Mouse (Mus musculus): ENCODE results near the gene Gm26620. TPM values are rescaled to one million over a fixed set of nuclear protein-coding genes. Genes with fewer than 3 reads are reported as not detected.
A peak's percentile ranks its signal among the peaks of the same experiment; 100 is the strongest.

Gm26620 gene
- polyA plus RNA-seq, 1 experiment from 2014 or later: 0.66 TPM

DNA sequence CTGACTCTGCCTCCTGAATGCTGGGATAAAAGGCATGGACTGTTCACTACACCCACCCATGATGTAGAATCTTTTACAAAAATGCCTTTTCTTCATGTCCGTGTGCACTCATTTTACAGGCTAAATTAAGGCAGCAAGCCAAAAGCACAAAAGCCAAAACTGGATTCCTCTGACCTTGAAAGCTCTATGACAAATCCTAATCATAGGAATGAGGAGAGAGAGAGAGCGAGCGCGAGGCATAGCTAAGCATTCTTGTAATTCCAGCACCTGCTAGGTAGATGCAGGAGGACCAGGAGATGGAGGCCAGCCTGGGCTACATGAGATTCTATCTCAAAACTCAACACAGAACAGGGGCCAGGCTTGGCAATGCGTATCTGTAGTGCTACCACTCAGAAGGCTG is 8.0 kb upstream of the Gm26620 start:
- no peak for ATAC-seq (ENCODE audit: low FRiP score)
- Histone ChIP-seq H3K27me3 (no peaks in the 10 kb centered on the region), H3K4me2 (no peak overlapping the region), H3K27ac (no peak overlapping the region), H3K9me3 (no peaks in the 10 kb centered on the region), H3K9ac (no peak overlapping the region), H3K4me1 (replicated peaks) (no peaks in the 10 kb centered on the region), H3K4me3 (no peak overlapping the region), H3K36me3 (peaks cover 72% of the 10 kb centered on the region)
- 97% methylated on average over 5 of the region's 5 CpGs for WGBS

DNA sequence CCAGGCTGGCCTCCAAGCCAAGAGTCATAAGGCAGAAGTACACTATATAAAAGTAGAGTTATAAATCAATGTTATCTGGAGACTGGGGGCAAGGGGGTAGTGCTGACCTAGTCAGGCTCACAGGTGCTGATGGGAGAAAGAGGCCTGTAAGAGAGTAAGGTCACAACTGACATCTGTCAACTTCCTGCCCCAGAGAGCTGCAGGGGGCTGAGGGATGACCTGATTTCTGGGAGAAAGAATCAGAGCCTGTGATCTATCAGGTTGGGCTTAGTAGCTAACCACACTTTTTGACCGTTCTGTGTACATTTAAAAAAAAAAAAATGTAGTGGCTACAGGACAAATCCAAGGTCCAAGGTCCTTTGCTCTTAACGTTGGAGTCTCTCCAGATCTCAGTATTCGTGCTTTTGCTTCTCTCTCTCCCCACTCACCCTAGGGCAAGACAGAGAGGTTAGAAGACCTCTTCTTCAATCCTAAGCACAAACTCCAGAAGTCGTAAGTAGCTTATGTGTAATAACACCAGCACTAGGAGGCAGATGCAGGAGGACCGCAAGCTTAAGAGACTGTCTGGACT is 1.9 kb upstream of the Gm26620 start:
- Histone ChIP-seq H3K4me2 (no peak overlapping the region), H3K36me3 (peaks cover 33% of the 10 kb centered on the region), H3K4me3 (no peak overlapping the region), H3K9ac (no peak overlapping the region), H3K4me1 (replicated peaks) (peaks cover 19% of the 10 kb centered on the region), H3K27ac (no peak overlapping the region), H3K9me3 (no peaks in the 10 kb centered on the region), H3K27me3 (no peaks in the 10 kb centered on the region)
- WGBS: 92% methylated on average over 5 of the region's 5 CpGs
- no peak for ATAC-seq (ENCODE audit: low FRiP score)

DNA sequence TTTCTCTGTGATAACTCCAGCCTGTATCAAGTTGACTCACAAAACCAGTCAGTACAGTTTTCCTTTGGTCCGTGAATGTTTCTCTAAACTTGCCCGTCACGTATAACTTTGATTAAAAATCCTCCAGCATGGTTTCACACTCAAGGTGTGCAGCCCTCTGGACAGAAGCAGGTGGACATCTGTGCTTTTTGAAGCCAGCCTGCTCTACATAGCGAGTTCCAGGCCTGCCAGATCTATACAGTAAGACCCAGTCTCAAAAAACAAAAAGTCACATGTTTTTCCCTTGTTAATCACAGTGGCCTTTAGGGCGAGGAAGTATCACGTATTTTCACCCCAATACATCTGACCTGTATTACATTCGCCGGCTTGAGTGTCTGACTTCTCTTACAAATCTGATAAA is 475 bp upstream of the Gm26620 start:
- 34% methylated on average over 8 of the region's 8 CpGs for WGBS
- peak overlapping the region; percentile 92; the same call in 1 of the 2 replicates for H3K27ac ChIP-seq
- H3K9me3 ChIP-seq: no peaks in the 10 kb centered on the region
- peak overlapping the region; percentile 79 for H3K4me2 ChIP-seq
- peak overlapping the region; percentile 93 for H3K9ac ChIP-seq
- H3K4me3 ChIP-seq: peak overlapping the region; percentile 93
- peaks cover 19% of the 10 kb centered on the region for H3K4me1 ChIP-seq (replicated peaks)
- no peaks in the 10 kb centered on the region for H3K27me3 ChIP-seq
- ATAC-seq (ENCODE audit: low FRiP score): no peak; the same call in 1 of the 2 replicates
- H3K36me3 ChIP-seq: peaks cover 25% of the 10 kb centered on the region

DNA sequence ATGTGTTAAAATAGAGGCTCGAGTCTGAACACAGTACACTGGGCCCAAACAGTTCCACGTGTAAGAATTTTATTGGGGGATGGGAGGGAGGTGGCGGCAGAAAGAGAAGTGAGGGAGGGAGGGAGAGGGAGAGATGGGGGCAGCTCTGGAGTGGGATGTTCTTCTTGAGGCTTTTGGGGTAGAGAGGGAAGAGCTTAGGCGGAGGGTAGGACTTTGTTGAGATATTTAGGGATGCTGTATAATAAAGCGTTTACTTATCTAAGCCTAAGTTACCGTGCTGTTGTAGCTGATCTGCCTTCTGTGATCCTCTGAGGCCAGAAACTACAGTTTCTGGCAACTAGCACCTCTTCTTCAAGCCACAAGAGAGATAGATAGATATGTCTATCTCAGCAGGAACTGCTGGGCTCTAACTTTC is 1.2 kb downstream of the Gm26620 start:
- no peak overlapping the region for H3K4me3 ChIP-seq
- peak; percentile 1; the same call in 1 of the 2 replicates for ATAC-seq (ENCODE audit: low FRiP score)
- H3K4me1 ChIP-seq (replicated peaks): peaks cover 19% of the 10 kb centered on the region
- no peak overlapping the region; the same call in 1 of the 2 replicates for H3K9ac ChIP-seq
- H3K27ac ChIP-seq: no peak overlapping the region
- H3K36me3 ChIP-seq: peaks cover 10% of the 10 kb centered on the region
- no peaks in the 10 kb centered on the region for H3K9me3 ChIP-seq
- H3K4me2 ChIP-seq: no peak overlapping the region
- H3K27me3 ChIP-seq: no peaks in the 10 kb centered on the region
- 57% methylated on average over 6 of the region's 6 CpGs for WGBS

DNA sequence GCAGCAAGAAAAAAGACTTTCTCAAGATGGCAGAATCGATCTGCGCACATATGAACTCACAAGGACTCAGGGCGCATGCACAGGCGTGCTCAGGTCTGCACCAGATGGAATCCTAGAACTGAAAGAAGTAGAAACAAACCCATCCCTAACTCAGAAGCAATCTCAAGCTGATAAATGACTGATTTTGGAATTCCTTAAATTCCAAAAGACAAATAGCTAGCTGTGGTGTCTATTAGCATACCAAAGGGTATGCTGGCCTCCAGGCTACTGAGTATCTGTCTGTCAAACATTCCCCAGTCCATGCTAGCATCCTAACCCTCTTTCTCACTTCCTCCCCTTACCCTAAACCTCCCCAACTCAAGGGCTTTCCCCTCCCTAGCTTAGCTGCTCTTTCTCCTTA is 4.4 kb downstream of the Gm26620 start:
- ATAC-seq (ENCODE audit: low FRiP score): no peak
- H3K4me2 ChIP-seq: no peak overlapping the region
- no peak overlapping the region for H3K4me3 ChIP-seq
- WGBS: 70% methylated on average over 4 of the region's 4 CpGs
- no peak overlapping the region for H3K9ac ChIP-seq
- H3K27ac ChIP-seq: no peak overlapping the region
- H3K4me1 ChIP-seq (replicated peaks): peaks cover 3% of the 10 kb centered on the region
- no peaks in the 10 kb centered on the region for H3K27me3 ChIP-seq
- H3K36me3 ChIP-seq: no peaks in the 10 kb centered on the region
- H3K9me3 ChIP-seq: no peaks in the 10 kb centered on the region

DNA sequence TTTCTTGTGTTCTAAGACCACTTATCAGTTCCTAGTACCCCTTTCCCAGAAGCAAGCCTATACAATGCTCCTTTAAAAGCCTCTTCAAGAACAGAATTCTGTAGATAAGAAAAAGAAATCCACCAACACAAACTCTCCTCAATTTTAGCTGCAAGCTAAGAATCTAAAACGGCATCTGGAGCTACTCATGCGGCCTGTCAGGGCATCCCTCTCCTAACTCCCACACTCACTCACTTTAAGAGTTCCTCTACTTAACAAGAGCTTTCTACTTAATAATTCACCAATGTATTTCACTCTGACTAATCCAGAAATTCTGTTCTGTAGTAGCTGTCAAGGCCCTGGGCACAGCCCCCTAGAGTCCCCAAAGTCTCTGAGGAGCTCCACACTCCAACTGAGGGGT is 6.8 kb downstream of the Gm26620 start:
- H3K4me2 ChIP-seq: no peak overlapping the region

DNA sequence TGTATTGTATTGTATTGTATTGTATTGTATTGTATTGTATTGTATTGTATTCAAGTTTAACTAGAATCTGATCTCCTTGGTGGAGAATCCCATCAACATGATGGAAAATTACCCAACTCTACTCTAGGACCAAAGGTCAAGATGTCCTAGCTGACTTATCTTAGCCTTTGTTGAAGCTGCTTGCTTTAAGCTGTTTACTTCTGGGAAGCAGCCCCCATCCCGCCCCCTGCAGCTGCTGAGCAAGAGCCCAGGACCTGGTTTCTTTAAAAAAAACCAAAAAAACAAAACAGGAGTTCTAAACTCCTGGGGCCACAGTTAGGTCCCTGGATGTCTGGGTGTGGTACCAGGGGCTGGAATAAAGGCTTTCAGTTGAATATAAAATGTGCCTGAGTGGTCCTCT is 7.4 kb downstream of the Gm26620 start:
- Histone ChIP-seq H3K36me3 (no peaks in the 10 kb centered on the region), H3K27me3 (peaks cover 1% of the 10 kb centered on the region; the same call in 1 of the 2 replicates), H3K4me2 (no peak overlapping the region), H3K4me3 (no peak overlapping the region), H3K4me1 (replicated peaks) (no peaks in the 10 kb centered on the region), H3K9me3 (no peaks in the 10 kb centered on the region), H3K9ac (no peak overlapping the region), H3K27ac (no peak overlapping the region)
- ATAC-seq (ENCODE audit: low FRiP score): no peak
- WGBS: 67% methylated on average over 1 of the region's 1 CpGs

More for the DNA sequence above, 6.8 kb downstream of the Gm26620 start:
- WGBS: 81% methylated on average over 2 of the region's 2 CpGs
- Histone ChIP-seq H3K4me3 (no peak overlapping the region), H3K9ac (no peak overlapping the region), H3K36me3 (no peaks in the 10 kb centered on the region), H3K9me3 (no peaks in the 10 kb centered on the region), H3K4me1 (replicated peaks) (no peaks in the 10 kb centered on the region), H3K27me3 (no peaks in the 10 kb centered on the region), H3K27ac (no peak overlapping the region)
- ATAC-seq (ENCODE audit: low FRiP score): no peak

DNA sequence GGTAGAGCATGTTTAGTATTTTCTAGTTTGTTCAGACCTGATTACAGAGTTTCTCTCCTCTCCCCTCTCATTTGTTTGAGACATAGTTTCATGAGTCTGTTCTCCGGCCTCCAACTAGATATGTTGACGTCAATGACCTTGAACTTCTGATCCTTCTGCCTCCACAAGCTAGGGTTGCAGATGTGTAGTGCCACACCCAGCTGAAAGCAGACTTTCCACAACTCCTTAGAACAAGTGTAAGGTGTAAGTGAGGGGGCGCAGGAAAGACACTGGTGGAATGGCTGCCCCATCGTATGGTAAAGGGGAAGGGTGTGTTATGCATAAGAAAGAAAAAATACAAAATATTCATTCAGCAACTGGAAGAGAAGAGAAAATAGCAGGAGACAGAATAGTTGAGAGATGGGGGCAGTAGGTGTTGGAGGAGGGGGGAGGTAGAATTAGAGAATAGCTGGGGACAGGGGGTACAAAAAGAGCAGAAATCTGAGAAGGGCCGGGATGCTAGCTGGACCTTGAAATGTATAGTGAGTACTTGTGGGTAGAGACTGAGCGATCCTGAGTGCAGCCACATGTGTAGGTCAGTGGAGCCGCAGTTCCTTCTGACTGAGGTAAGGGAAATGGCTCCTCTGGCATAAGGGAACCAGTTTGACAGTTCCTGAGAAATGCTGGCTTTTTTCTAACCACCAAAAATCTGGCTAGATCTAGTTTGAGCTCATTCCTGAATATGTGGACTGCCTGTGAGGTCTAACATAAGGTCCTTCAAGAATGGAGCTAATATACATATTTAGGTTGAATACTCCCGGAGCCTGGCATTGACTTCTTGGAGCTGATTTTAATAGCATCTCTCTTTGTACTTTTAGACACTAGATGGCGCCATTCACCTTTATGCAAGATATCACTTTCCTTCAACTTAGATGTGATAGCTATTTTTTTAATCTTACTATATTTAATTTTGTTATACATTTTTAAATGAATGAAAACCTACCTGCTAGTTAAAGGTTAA is 10.0 kb downstream of the Gm26620 start:
- no peak for ATAC-seq (ENCODE audit: low FRiP score)

DNA sequence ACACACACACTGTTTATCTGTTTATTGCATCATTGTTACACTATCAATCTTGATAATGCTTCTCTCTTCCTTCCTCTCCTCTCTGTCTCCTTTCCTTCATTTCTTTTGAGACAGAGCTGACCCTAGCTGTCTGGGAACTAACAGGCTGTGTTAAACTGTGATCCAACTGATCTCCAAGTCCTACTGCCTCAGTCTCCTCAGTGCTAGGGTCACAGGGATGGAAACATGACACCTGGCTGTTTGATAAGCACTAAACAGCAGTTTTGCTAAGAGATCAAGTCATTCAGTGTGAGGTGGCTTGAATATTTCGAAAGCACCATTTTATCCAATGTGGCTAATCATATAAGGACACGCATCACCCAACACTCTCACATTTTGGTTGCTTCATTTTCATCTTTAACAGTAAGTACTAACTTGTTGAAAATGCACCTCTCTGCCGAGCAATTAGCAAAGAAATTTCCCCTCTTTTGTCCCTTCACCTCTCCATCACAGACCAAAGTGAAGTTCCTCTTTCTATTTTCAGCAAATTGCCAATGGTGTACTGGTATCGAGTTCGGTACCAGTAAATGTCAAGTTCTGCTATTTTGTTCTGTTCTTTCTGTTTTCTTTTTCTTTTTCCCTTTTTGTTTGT is 11.9 kb downstream of the Gm26620 start:
- Histone ChIP-seq H3K9ac (no peak overlapping the region), H3K4me3 (no peak overlapping the region), H3K27me3 (peaks cover 2% of the 10 kb centered on the region; the same call in 1 of the 2 replicates), H3K27ac (no peak overlapping the region), H3K9me3 (no peaks in the 10 kb centered on the region), H3K4me2 (no peak overlapping the region), H3K4me1 (replicated peaks) (no peaks in the 10 kb centered on the region), H3K36me3 (no peaks in the 10 kb centered on the region)
- ATAC-seq (ENCODE audit: low FRiP score): no peak
- WGBS: 90% methylated on average over 5 of the region's 5 CpGs

More for the DNA sequence above, 10.0 kb downstream of the Gm26620 start:
- H3K4me1 ChIP-seq (replicated peaks): no peaks in the 10 kb centered on the region
- no peaks in the 10 kb centered on the region for H3K9me3 ChIP-seq
- H3K27me3 ChIP-seq: peaks cover 2% of the 10 kb centered on the region; the same call in 1 of the 2 replicates
- no peak overlapping the region for H3K9ac ChIP-seq
- no peak overlapping the region for H3K27ac ChIP-seq
- WGBS: 61% methylated on average over 9 of the region's 9 CpGs
- no peak overlapping the region for H3K4me2 ChIP-seq
- H3K4me3 ChIP-seq: no peak overlapping the region
- no peaks in the 10 kb centered on the region for H3K36me3 ChIP-seq

DNA sequence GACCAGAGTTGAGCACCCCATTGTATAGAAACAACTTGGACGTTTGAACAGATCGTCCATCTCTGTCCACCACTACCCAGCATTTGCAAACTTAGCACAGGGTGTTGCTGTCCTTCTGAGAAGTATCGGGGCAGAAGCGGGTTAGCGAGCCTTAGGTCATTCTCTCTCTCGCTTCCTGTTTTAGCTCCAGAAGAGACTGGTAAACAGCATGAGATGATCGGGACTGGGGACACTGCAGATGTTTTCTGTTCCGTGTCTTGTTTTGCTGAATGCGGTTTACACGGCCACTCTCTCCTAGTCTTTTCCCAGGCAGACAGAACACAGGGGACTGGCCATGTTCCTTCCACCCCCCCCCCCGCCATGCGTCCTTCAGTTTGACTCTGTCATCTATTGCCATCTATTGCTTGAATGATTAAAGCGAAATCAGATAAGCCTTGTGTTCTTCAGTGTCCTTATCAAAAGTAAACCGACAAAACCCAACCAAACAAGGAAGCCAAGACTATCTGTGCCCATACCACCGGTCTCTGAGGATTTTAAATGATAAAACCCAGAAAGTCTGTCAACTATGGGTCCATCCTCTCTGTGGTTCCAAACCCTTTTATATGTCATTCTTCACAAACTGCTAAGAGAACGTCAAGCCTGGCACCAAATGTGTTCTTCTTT is 13.7 kb downstream of the Gm26620 start:
- ATAC-seq (ENCODE audit: low FRiP score): no peak
- Histone ChIP-seq H3K36me3 (no peaks in the 10 kb centered on the region), H3K9ac (no peak overlapping the region), H3K4me3 (no peak overlapping the region), H3K27me3 (peaks cover 15% of the 10 kb centered on the region), H3K4me1 (replicated peaks) (no peaks in the 10 kb centered on the region), H3K9me3 (no peaks in the 10 kb centered on the region), H3K4me2 (no peak overlapping the region), H3K27ac (no peak overlapping the region)
- WGBS: 75% methylated on average over 16 of the region's 16 CpGs

DNA sequence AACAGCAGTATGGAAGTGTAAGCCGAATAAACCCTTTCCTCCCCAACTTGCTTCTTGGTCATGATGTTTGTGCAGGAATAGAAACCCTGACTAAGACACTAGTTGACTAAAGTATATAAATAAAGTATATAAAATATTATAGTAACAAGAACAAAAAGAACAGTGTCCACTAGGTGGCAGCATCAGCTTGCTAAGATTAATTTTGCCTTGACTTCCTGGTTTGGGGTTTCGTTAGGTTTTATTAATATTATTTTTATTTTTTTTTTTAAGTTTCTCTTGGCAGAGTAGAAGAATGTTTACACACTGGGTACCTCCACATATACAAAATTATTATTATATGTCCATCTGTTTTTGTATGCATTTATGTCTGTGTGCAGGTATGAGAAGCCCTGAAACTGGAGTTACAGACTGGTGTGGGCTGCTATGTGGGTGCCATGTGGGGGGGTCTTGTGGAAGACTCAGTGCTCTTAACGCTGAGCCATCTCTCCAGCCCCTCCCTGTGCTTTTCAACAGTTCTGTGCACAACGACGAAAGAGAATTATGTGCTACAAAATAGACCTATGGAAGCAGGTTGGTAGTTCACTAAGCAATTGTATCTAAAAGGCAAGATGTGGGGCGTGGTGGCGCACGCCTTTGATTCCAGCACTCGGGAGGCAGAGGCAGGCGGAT is 16.1 kb downstream of the Gm26620 start:
- ATAC-seq (ENCODE audit: low FRiP score): peak; percentile 59; the same call in 1 of the 2 replicates
- WGBS: 42% methylated on average over 10 of the region's 10 CpGs

More for the DNA sequence above, 16.1 kb downstream of the Gm26620 start:
- Histone ChIP-seq H3K4me2 (no peak overlapping the region), H3K9me3 (no peaks in the 10 kb centered on the region), H3K36me3 (no peaks in the 10 kb centered on the region), H3K27me3 (peaks cover 35% of the 10 kb centered on the region), H3K4me1 (replicated peaks) (no peaks in the 10 kb centered on the region), H3K4me3 (no peak overlapping the region), H3K9ac (no peak overlapping the region), H3K27ac (no peak overlapping the region)

Data from hindbrain, embryonic 13.5 days (tissue).